Mouse (Mus musculus): ENCODE measurements around the gene Cox4i1.

DNA sequence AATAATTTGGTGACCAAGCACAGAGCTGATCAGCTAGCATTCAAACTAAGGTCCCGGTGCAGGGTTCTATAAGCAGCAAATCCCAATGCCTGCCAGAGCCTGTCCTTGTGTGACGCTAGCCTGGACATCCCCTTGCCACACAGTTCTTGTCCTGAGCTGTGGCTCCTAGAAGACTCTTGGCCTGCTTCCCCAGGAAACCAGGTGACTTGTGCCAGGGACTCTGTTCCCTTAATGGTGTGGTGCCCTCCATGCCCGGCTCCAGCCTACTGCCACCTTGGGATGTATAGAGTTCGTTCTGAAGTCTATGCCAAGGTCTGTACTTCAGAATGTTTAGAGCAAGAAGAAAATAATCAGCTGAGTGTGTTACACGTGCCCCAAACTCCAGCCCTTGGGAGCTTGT, 18.6 kb downstream of the Cox4i1 start:
- TF ChIP-seq POLR2A (IDR thresholded peaks at IDR 0.05; ENCODE audit: borderline replicate concordance, extremely low read depth, low read depth, low read length): no peak
- TF ChIP-seq CTCF (IDR thresholded peaks at IDR 0.05; ENCODE audit: insufficient read depth, low read length): no peak
